Mouse (Mus musculus): ENCODE data around the gene Gm17949. TPM values are rescaled to one million over a fixed set of nuclear protein-coding genes. Genes with fewer than 3 reads are reported as not detected.

The Gm17949 gene
- total RNA-seq, 2 experiments from 2014 or later = not detected

Other genes with a start within 250 kb of the Gm17949 start
- 10 to 100 TPM; 13.4 to 16.1 TPM for gene Dus3l, start 246.7 kb upstream of the Gm17949 start, total RNA-seq (2021)
- gene Prr22, start 241.2 kb upstream of the Gm17949 start, total RNA-seq (2021) = under 1 TPM in 1 of 2 experiments, not detected in 1; 0.12 TPM
- gene Rfx2, start 180.5 kb upstream of the Gm17949 start, total RNA-seq (2021) = 1 to 10 TPM; 1.8 to 2.5 TPM
- not detected for gene Acsbg2, start 137.0 kb upstream of the Gm17949 start, total RNA-seq (2021)
- gene 1700061G19Rik, start 136.0 kb upstream of the Gm17949 start, total RNA-seq (2021) = not detected
- gene Mllt1, start 76.1 kb upstream of the Gm17949 start, total RNA-seq (2021) = 10 to 100 TPM; 16.6 to 17.6 TPM
- gene Acer1, start 29.3 kb upstream of the Gm17949 start, total RNA-seq (2021) = not detected
- gene Clpp, start 21.2 kb upstream of the Gm17949 start, total RNA-seq (2021) = 10 to 100 TPM; 28.7 to 33.4 TPM
- 10 to 100 TPM; 21.6 to 22.7 TPM for gene Alkbh7, start 14.1 kb upstream of the Gm17949 start, total RNA-seq (2021)
- not detected for gene Pspn, start 11.5 kb upstream of the Gm17949 start, total RNA-seq (2021)
- gene Gtf2f1, start 181 bp upstream of the Gm17949 start, total RNA-seq (2021) = 10 to 100 TPM; 15.1 to 16.8 TPM
- gene Khsrp, start 20.1 kb downstream of the Gm17949 start, total RNA-seq (2021) = 10 to 100 TPM; 20.8 to 27.9 TPM
- not detected for gene Slc25a41, start 30.2 kb downstream of the Gm17949 start, total RNA-seq (2021)
- gene Crb3, start 47.6 kb downstream of the Gm17949 start, total RNA-seq (2021) = under 1 TPM; 0.51 to 0.57 TPM
- 10 to 100 TPM; 34.1 to 48.5 TPM for gene Slc25a23, start 48.4 kb downstream of the Gm17949 start, total RNA-seq (2021)
- under 1 TPM; 0.43 to 0.54 TPM for gene Dennd1c, start 67.0 kb downstream of the Gm17949 start, total RNA-seq (2021)
- gene Tubb4a, start 76.3 kb downstream of the Gm17949 start, total RNA-seq (2021) = 1 to 10 TPM; 1.3 to 1.4 TPM
- under 1 TPM in 1 of 2 experiments, not detected in 1; 0.41 TPM for gene Tnfsf9, start 93.9 kb downstream of the Gm17949 start, total RNA-seq (2021)
- not detected for gene Cd70, start 138.3 kb downstream of the Gm17949 start, total RNA-seq (2021)
- gene Tnfsf14, start 182.7 kb downstream of the Gm17949 start, total RNA-seq (2021) = under 1 TPM in 1 of 2 experiments, not detected in 1; 0.18 TPM
- 10 to 100 TPM; 11.8 TPM for gene C3, start 216.7 kb downstream of the Gm17949 start, total RNA-seq (2021)
- gene Gpr108, start 237.0 kb downstream of the Gm17949 start, total RNA-seq (2021) = 10 to 100 TPM; 20.5 to 22.6 TPM
- gene Trip10, start 238.0 kb downstream of the Gm17949 start, total RNA-seq (2021) = 100 to 1,000 TPM; 142 to 152 TPM